Mouse (Mus musculus) limb, embryonic 12.5 days (tissue): ENCODE results near the gene Gm14597. TPM values are rescaled to one million over a fixed set of nuclear protein-coding genes. Genes with fewer than 3 reads are reported as not detected.
"Not testable (repeated sequence)": the region's sequence is repeated elsewhere in the genome, so short reads cannot be mapped to it uniquely, and the experiment has no call there.

ENCODE experiments used
- ATAC-seq: fragments of 200-750 bp; cut with Nextera tagmentation; 2 replicates; pipeline ENCODE4 v1.8.0; 2017; ENCODE audit warnings: low read depth, moderate TSS enrichment; ENCODE audit not compliant: insufficient number of reproducible peaks, insufficient read depth, low FRiP score, low TSS enrichment
- H3K27ac ChIP-seq: fragments of 300-500 bp; sonication (generic); 2 replicates; pipeline ENCODE4 v1.5.1; 2016; ENCODE audit warnings: mild to moderate bottlenecking, moderate library complexity
- H3K27me3 ChIP-seq: fragments of 300-500 bp; sonication (generic); 2 replicates; pipeline ENCODE4 v1.6.1; 2016; ENCODE audit warnings: mild to moderate bottlenecking, moderate library complexity
- H3K36me3 ChIP-seq: fragments of 300-500 bp; sonication (generic); 2 replicates; pipeline ENCODE4 v1.6.1; 2016; ENCODE audit warnings: mild to moderate bottlenecking, moderate library complexity
- H3K4me1 ChIP-seq: fragments of 300-500 bp; sonication (generic); replicated peaks from 2 replicates; pipeline ENCODE4 v1.6.1; 2016
- H3K4me2 ChIP-seq: fragments of 300-500 bp; sonication (generic); 2 replicates; pipeline ENCODE4 v1.6.1; 2016; ENCODE audit warnings: mild to moderate bottlenecking, moderate library complexity
- H3K4me3 ChIP-seq: fragments of 300-500 bp; sonication (generic); replicated peaks from 2 replicates; pipeline ENCODE4 v1.5.1; 2016; ENCODE audit warnings: mild to moderate bottlenecking
- H3K9ac ChIP-seq: fragments of 300-500 bp; sonication (generic); replicated peaks from 2 replicates; pipeline ENCODE4 v1.6.1; 2016; ENCODE audit warnings: mild to moderate bottlenecking, moderate library complexity
- H3K9me3 ChIP-seq: fragments of 300-500 bp; sonication (generic); 2 replicates; pipeline ENCODE4 v1.6.1; 2016; ENCODE audit warnings: mild to moderate bottlenecking, moderate library complexity
- whole genome bisulfite sequencing: fragments of 180-500 bp; shearing (Covaris S2); methylation state at CpG from one replicate; pipeline ENCODE4 v1.1.7; 2016; 5-methylcytosine and 5-hydroxymethylcytosine counted together
- polyA plus RNA-seq: library from polyadenylated mRNA; unstranded; fragments of >200 nt; fragmentation: Nextera tagmentation; extraction: Ambion mirVana; gene quantifications from 2 replicates; pipeline ENCODE4 v1.2.1, GENCODE M21; 2016

Gene Gm14597
- not detected in 2 replicates for polyA plus RNA-seq

DNA sequence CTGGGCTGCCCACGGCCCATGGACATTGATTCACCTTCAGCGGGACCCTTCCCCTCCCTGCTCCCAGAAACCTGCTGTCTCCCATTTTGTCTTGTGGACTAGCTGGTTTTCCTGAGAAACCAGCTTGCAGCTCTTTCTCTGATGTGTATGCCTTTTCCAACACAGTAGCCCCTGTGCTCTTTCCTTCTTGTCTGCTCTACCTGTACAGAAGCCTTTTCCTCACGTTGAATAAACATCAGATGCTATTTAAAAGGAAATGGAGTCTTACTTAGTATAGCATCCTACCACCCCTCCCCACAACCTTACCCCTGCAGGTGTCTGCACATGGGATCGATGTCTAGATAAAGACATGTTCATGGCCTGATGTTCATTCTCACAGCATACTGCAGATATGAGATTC is at the start of gene Gm14597:
Gene Gm14597, minus strand, starts transcription at position 101 of the 400 bp plus-strand sequence.
- peak within 1 kb of the TSS; percentile 60 for H3K4me2 ChIP-seq
- not testable (repeated sequence) for ATAC-seq, H3K4me1 ChIP-seq, H3K9me3 ChIP-seq, H3K36me3 ChIP-seq, H3K27ac ChIP-seq, H3K27me3 ChIP-seq
- peak within 1 kb of the TSS; percentile 43 for H3K4me3 ChIP-seq
- H3K9ac ChIP-seq, result peak within 1 kb of the TSS; percentile 50
- 81% methylated on average over 3 of the region's 4 CpGs for WGBS

DNA sequence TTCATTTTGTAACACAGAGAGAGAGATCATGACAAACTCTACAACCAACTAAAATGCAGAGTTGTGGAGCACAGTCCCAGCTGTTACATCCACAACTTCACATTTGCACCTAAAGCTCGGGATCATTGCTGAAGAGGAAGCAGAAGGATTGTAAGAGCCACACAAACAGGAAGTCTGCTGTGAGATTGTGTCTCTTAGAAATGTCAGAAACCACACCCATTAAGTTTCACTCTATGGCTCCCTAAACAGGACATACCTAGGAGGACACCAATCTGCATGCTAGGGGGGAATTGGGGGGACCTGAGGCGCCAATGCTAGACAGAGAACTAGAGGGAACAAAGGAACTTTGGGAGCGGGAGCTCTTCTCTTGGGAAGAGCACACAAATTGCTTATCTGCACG is 44.1 kb upstream of the Gm14597 start:
- not testable (repeated sequence) for H3K27ac ChIP-seq, H3K4me3 ChIP-seq, H3K4me1 ChIP-seq, ATAC-seq, H3K9me3 ChIP-seq, H3K4me2 ChIP-seq, H3K36me3 ChIP-seq, H3K27me3 ChIP-seq, H3K9ac ChIP-seq
- WGBS, result 63% methylated on average over 4 of the region's 4 CpGs

DNA sequence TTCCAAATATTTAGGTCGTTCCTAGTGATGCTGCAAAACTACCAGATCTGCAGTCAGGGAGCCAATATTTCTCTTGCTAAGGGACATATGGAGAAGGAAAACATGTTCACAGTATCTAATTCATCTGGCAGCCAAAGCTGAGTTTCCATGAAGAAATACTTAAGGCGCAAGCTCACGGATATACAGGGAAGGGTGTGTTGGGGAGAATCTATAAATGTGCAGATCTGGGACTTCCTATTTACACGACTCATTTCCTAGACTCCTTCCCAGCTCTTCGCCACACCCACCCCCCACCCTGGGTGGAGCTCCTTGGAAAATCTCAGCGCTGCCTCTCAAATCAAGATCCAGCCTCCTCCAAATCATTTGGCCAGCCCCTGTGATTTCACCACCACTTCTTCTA is 37.1 kb upstream of the Gm14597 start:
- Histone ChIP-seq H3K27me3 (no peaks in the 10 kb centered on the region), H3K4me3 (no peak overlapping the region), H3K4me2 (no peak overlapping the region), H3K4me1 (no peaks in the 10 kb centered on the region), H3K36me3 (no peaks in the 10 kb centered on the region), H3K27ac (no peak overlapping the region), H3K9me3 (no peaks in the 10 kb centered on the region), H3K9ac (no peak overlapping the region)
- no peak for ATAC-seq
- 81% methylated on average over 6 of the region's 6 CpGs for WGBS

DNA sequence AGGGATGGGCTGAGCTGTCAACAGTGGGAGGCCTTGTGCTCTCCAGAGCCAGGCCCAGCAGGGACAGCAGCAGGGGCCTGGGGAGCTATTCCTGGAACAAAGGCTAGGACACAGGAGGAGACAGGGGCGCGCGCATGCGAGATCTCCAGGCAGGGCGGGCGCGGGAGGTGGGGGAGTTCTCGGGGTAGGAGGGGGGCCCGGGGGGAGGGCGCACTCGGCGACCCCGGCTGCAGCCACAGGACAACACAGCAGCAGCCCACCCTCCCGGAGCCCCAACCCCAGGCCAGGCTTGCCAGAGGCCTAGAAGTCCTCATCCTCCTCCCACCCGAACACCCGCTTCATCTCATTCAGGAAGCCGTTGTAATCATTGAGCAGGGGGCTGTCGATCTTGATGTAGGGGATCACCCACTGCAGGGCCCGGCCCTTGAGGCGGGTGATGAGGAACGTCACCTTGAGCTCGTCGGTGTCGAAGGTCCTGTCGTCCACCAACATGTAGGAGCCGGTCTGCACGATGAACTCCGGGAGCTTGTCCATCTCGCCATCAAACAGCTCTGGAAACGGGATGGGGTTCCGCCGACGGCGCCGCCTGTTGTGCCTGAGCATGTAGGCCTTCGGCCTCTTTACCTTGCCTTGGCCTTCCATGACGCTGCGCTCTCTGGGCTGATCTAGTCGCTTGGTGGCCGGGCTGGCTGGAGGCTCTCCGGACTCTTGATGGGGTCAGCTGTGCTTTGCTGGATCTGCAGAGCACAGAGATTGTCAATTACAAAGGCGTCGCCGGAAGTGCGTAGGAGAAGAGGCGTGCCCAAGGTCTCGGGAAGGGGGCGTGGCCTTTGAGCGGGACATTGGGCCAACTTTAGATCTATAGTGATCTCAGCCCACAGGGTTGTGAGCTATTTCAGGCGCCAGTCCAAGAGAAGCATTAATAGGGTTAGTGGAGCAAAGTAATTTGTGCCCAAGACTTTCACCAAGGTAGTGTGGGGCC is 34.5 kb upstream of the Gm14597 start, which contains the start of gene Rtl8a:
Gene Rtl8a, minus strand, starts transcription at position 703 of the 982 bp plus-strand sequence.
- ATAC-seq, result peak; percentile 91
- not testable (repeated sequence) for H3K9me3 ChIP-seq, H3K27me3 ChIP-seq, H3K36me3 ChIP-seq, H3K9ac ChIP-seq, H3K4me1 ChIP-seq
- WGBS, result 18% methylated on average over 11 of the region's 50 CpGs
- Histone ChIP-seq H3K4me2 (peak within 1 kb of the TSS; percentile 46), H3K27ac (0 out of 2 replicates have a peak within 1 kb of the TSS, but pooled peaks have one; percentile 45), H3K4me3 (peak within 1 kb of the TSS; percentile 34)

DNA sequence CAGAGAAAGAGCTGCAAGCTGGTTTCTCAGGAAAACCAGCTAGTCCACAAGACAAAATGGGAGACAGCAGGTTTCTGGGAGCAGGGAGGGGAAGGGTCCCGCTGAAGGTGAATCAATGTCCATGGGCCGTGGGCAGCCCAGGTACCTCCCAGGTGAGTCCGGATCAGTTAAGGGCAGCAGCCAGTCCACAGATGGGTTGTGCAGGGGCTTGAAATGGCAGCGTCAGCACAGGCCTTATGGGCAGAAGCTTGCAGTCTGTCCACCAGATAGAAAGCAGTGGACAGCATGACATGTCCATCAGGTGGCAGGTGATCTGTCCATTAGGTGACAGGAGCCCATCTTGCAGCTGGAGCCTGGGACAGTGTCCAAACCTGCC is 33.8 kb upstream of the Gm14597 start:
- 0 out of 2 replicates have a peak overlapping the region, but pooled peaks have one; percentile 16 for H3K4me3 ChIP-seq
- H3K4me2 ChIP-seq, result peak overlapping the region; percentile 42
- not testable (repeated sequence) for H3K9ac ChIP-seq, H3K4me1 ChIP-seq, H3K9me3 ChIP-seq, H3K27me3 ChIP-seq, ATAC-seq, H3K27ac ChIP-seq, H3K36me3 ChIP-seq
- WGBS, result 57% methylated on average over 4 of the region's 4 CpGs

DNA sequence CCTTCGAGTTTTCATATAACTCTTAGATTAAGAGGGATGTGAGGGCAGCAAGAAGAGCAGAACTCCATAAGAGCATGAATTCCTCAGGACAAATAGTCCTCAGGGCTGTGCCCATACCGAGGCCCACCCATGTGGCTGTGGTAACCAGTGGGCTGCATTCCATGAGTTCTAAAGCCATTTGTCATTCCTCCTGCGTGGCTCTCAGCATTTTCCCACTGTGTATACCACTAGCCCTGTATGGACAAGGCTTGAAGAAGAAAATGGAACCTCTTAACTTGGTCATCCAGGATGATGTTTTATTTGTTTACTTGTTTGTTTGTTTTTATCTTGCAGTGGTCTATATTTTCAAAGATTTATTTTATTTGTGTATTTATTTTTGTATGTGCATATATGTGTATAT is 29.3 kb upstream of the Gm14597 start:
- not testable (repeated sequence) for H3K9me3 ChIP-seq, H3K36me3 ChIP-seq, H3K4me1 ChIP-seq, H3K27ac ChIP-seq, H3K9ac ChIP-seq, H3K4me3 ChIP-seq, ATAC-seq, H3K27me3 ChIP-seq, H3K4me2 ChIP-seq
- 75% methylated on average over 3 of the region's 3 CpGs for WGBS

DNA sequence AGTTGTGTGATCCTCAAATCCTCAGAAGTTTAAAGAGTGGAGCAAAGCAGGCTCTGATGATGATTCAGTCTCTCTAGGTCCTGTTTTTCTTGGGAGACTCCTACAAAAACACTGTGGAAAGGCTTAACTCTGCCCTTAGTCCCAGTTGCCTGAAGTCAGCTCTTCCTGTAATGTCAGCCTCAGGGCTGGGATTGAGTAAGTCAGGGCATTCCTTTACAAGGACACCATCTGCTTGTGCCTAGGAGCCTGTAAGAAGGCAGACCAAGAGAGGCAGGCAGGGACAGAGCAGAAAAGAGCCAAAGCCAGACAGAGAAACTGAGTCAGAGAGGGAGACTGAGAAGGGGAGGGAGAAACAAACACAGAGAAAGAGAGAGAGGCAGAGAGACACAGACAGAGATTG is 2.6 kb upstream of the Gm14597 start:
- H3K4me2 ChIP-seq, ATAC-seq, H3K36me3 ChIP-seq, H3K9ac ChIP-seq, H3K4me3 ChIP-seq, H3K27ac ChIP-seq, H3K4me1 ChIP-seq, H3K9me3 ChIP-seq, H3K27me3 ChIP-seq: not testable (repeated sequence)

DNA sequence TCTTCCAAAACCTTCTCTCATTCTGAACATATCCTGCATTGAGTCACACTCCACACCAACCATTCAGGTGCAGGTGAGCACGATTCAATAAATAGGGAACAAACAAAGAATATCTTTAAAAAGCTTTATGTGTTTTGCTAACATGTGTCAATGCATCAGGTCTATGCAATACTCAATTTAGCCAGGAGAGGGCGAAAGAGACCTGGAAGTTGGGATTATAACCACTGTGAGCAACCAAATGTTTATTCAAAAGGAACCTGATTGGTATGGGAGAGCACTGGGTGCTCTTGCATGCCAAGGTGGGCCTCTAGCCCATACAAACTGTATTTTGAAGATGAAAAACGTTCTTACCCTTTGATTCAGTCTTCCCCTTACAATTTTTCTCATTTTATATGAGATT is 1.8 kb upstream of the Gm14597 start:
- Histone ChIP-seq H3K4me3 (no peak overlapping the region), H3K9me3 (no peaks in the 10 kb centered on the region), H3K27ac (no peak overlapping the region), H3K9ac (no peak overlapping the region), H3K27me3 (no peaks in the 10 kb centered on the region), H3K4me1 (no peaks in the 10 kb centered on the region), H3K4me2 (no peak overlapping the region), H3K36me3 (no peaks in the 10 kb centered on the region)
- ATAC-seq, result no peak
- WGBS, result 1% methylated on average over 3 of the region's 3 CpGs

DNA sequence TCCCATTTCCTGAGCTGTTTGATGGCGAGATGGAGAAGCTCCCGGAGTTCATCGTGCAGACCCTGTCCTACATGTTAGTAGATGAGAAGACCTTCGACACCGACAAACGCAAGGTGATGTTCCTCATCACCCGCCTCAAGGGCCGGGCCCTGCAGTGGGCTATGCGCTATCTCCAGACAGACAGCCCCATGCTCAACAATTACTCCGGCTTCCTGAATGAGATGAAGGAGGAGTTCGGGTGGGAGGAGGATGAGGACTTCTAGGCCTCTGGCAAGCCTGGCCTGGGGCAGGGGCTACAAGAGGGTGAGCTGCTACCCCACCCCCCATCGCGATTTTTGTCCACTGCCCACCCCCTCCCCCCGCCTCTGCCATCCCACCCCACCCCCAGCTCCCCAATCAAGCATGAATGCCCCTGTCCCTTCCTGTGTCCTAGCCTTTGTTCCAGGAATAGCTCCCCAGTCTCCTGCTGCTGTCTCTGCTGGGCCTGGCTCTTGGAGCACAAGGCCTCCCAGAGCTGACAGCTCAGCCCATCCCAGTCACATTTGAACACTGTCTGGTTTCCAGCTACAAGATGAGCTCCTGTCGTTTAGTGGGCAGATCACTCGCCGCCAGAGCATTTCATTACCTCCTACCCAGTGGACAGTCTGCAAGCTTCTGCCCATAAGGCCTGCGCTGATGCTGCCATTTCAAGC is 511 bp downstream of the Gm14597 start:
- peak; percentile 16; the same call in 1 of the 2 replicates for ATAC-seq
- Histone ChIP-seq H3K4me2 (peak overlapping the region; percentile 60), H3K9ac (peak overlapping the region; percentile 50), H3K36me3 (no peaks in the 10 kb centered on the region), H3K4me3 (peak overlapping the region; percentile 43), H3K27me3 (no peaks in the 10 kb centered on the region), H3K4me1 (no peaks in the 10 kb centered on the region), H3K9me3 (no peaks in the 10 kb centered on the region), H3K27ac (no peak overlapping the region)
- 20% methylated on average over 18 of the region's 18 CpGs for WGBS

DNA sequence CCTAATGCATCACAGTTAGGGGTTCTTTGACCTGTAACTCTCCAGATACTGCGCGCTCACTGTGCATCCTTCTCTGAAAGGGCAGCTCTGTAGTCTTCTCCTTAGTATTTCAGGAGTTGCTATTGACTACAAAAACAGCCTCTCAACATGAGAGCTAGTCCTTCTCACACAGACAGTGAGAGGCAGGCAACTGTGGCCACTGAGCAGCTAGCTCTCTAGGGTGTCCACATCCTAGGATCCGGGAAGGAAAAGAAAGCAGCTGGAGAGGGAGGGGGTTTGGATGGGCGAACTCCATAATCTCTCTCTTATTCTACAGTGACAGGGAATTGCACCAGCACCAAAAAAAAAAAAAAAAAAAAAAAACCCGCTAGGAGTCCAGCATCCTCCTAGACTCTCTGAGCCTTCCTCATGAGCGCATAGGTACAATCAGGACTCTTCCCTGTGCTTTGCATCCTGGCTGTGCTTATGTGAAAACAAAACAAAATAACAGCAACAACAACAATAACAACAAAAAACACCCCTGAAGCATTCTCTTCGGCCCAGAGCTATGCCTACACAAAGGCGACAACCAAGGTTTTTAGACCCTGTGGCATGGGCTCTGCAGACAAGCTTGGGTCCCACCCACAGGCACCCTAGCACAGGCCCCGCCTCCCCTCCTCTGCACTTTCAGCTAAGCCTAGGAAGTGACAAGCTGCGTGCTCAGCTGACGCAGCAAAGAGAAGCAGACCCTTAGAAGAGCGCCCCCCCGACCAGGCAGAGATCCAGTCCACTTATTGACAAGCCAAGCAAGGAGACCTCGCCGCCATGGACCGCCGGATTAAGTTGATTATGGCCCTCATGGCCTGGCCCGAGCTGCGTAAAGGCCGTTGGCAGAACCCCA is 1.3 kb downstream of the Gm14597 start, which contains the start of gene Rtl8c:
Gene Rtl8c, plus strand, starts transcription at position 791 of the 880 bp plus-strand sequence.
- no peaks in the 10 kb centered on the region for H3K9me3 ChIP-seq
- H3K36me3 ChIP-seq, result no peaks in the 10 kb centered on the region
- H3K4me3 ChIP-seq, result peak within 1 kb of the TSS; percentile 43
- H3K27me3 ChIP-seq, result no peaks in the 10 kb centered on the region
- 23% methylated on average over 20 of the region's 20 CpGs for WGBS
- no peak within 1 kb of the TSS for H3K27ac ChIP-seq
- ATAC-seq, result peak; percentile 80
- H3K9ac ChIP-seq, result peak within 1 kb of the TSS; percentile 50
- no peaks in the 10 kb centered on the region for H3K4me1 ChIP-seq
- H3K4me2 ChIP-seq, result peak within 1 kb of the TSS; percentile 60

DNA sequence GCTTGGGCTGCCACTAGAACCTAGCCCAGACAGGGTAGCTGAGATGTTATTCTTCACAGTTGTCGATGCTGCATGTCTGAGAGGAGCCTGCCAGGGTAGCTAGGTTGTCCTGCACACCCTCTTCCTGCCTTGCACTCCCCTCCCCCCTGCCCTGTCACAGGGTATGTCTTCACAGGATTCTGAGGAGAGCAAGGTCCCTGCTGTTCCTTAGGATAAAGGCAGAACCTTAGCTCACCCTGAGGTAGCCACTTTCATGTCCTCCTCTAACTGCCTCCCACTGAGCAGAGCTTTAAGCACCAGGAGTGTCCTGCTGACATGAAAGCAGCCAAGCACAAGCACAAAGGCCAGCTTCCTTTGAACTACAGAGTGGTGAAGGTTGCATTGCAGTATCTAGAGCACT is 2.6 kb downstream of the Gm14597 start:
- not testable (repeated sequence) for H3K9ac ChIP-seq, H3K4me3 ChIP-seq, ATAC-seq, H3K27me3 ChIP-seq, H3K27ac ChIP-seq, H3K9me3 ChIP-seq, H3K36me3 ChIP-seq, H3K4me1 ChIP-seq, H3K4me2 ChIP-seq
- WGBS, result 20% methylated on average over 1 of the region's 1 CpGs
